Mouse (Mus musculus) cerebellum, postnatal 4 days (tissue): ENCODE results near the gene Ctf1.
"Not testable (repeated sequence)": the region's sequence is repeated elsewhere in the genome, so short reads cannot be mapped to it uniquely, and the experiment has no call there.

Experiments
- DNase-seq, 2 experiments: peaks; one replicate each; pipeline ENCODE4 v3.0.0; 2022; ENCODE audit warnings: low spot score in 2 of 2, mixed read lengths in 1 of 2

Ctf1 gene

GRCm38 (mm10) chr7:127732066-127732465, 19.5 kb downstream of the Ctf1 start, which contains the start of gene Ctf2:
Ctf2 (minus strand) TSS chr7:127732166.
- not testable (repeated sequence) for DNase-seq

GRCm38 (mm10) chr7:127744366-127745045, 32.0 kb downstream of the Ctf1 start, which contains the start of gene Fbxl19:
Fbxl19 (plus strand) TSS chr7:127744543.
- DNase-seq = peak; percentile 55 to 69

GRCm38 (mm10) chr7:127745251-127745651, 32.7 kb downstream of the Ctf1 start:
- peak; percentile 72 to 83 for DNase-seq

GRCm38 (mm10) chr7:127745652-127746493, 33.3 kb downstream of the Ctf1 start:
- DNase-seq = peak; percentile 76 to 90

- peak; percentile 26 to 60 for DNase-seq
Observed at GRCm38 (mm10) chr7:127746494-127747491, 34.3 kb downstream of the Ctf1 start.

GRCm38 (mm10) chr7:127747559-127748234, 35.2 kb downstream of the Ctf1 start:
- DNase-seq = no peak

- no peak for DNase-seq
Observed at GRCm38 (mm10) chr7:127748235-127748560, 35.7 kb downstream of the Ctf1 start.

GRCm38 (mm10) chr7:127750131-127751127, 37.9 kb downstream of the Ctf1 start:
- DNase-seq = no peak

GRCm38 (mm10) chr7:127751619-127752018, 39.1 kb downstream of the Ctf1 start:
- DNase-seq = no peak

GRCm38 (mm10) chr7:127752069-127752468, 39.5 kb downstream of the Ctf1 start:
- DNase-seq = no peak

GRCm38 (mm10) chr7:127753158-127753557, 40.6 kb downstream of the Ctf1 start:
- DNase-seq = no peak

GRCm38 (mm10) chr7:127753741-127754140, 41.2 kb downstream of the Ctf1 start:
- no peak for DNase-seq

GRCm38 (mm10) chr7:127759716-127760115, 47.2 kb downstream of the Ctf1 start:
- no peak for DNase-seq

GRCm38 (mm10) chr7:127760478-127760877, 47.9 kb downstream of the Ctf1 start:
- DNase-seq = no peak

GRCm38 (mm10) chr7:127761026-127761425, 48.5 kb downstream of the Ctf1 start:
- peak in 1 of 2 experiments; percentile 64 for DNase-seq

- DNase-seq = no peak
Observed at GRCm38 (mm10) chr7:127763642-127764041, 51.1 kb downstream of the Ctf1 start.

GRCm38 (mm10) chr7:127765756-127766155, 53.2 kb downstream of the Ctf1 start:
- no peak for DNase-seq

GRCm38 (mm10) chr7:127766851-127767609, 54.5 kb downstream of the Ctf1 start:
- no peak for DNase-seq
